18 mouse cellular contexts compared by ENCODE assay signal in genomic region chr8:66392900-66393299, GRCm38 (mm10).
DNase-seq lines count a peak whose midpoint lies in the region; ATAC-seq lines count a peak whose summit lies in the region.
"Had no signal": no experiment of that assay in that cellular context is flagged by ENCODE, and none has a peak within 500 bp of the region (broad histone marks: within the 10 kb centered on the region; RNA-seq: fewer than 3 reads in every experiment).

No protein-coding gene starts in this region.

- no peaks in the 10 kb centered on the region for H3K9me3 ChIP-seq in midbrain, embryonic 13.5 days
- H3K9me3 ChIP-seq: embryonic facial prominence, embryonic 12.5 days; forebrain, embryonic 15.5 days; heart, embryonic 13.5 days; hindbrain, embryonic 13.5 days had no signal

- H3K27ac ChIP-seq in midbrain, embryonic 13.5 days = no peak overlapping the region
- H3K27ac ChIP-seq: embryonic facial prominence, embryonic 12.5 days; forebrain, embryonic 15.5 days; heart, embryonic 13.5 days; hindbrain, embryonic 13.5 days had no signal

- ATAC-seq in granulocyte monocyte progenitor cell, adult 5-6 weeks (replicated peaks; ENCODE audit: poor library complexity, severe bottlenecking) = peak; percentile 61
- peak; percentile 66 for ATAC-seq in megakaryocyte progenitor cell, adult 5-6 weeks (replicated peaks; ENCODE audit: poor library complexity)
- ATAC-seq in midbrain, embryonic 13.5 days = no peak
- ATAC-seq: forebrain, embryonic 15.5 days had no signal

- H3K4me3 ChIP-seq in midbrain, embryonic 13.5 days (replicated peaks) = no peak overlapping the region
- H3K4me3 ChIP-seq: embryonic facial prominence, embryonic 12.5 days; forebrain, embryonic 15.5 days; heart, embryonic 13.5 days; hindbrain, embryonic 13.5 days had no signal

- H3K4me1 ChIP-seq in midbrain, embryonic 13.5 days (replicated peaks) = no peaks in the 10 kb centered on the region
- H3K4me1 ChIP-seq: embryonic facial prominence, embryonic 12.5 days; forebrain, embryonic 15.5 days; heart, embryonic 13.5 days; hindbrain, embryonic 13.5 days had no signal

- no peaks in the 10 kb centered on the region for H3K36me3 ChIP-seq in midbrain, embryonic 13.5 days
- H3K36me3 ChIP-seq: embryonic facial prominence, embryonic 12.5 days; forebrain, embryonic 15.5 days; heart, embryonic 13.5 days; hindbrain, embryonic 13.5 days had no signal

- H3K27me3 ChIP-seq in midbrain, embryonic 13.5 days = no peaks in the 10 kb centered on the region
- H3K27me3 ChIP-seq: embryonic facial prominence, embryonic 12.5 days; forebrain, embryonic 15.5 days; heart, embryonic 13.5 days; hindbrain, embryonic 13.5 days had no signal

- no peak overlapping the region for H3K4me2 ChIP-seq in midbrain, embryonic 13.5 days (replicated peaks)
- H3K4me2 ChIP-seq: embryonic facial prominence, embryonic 12.5 days; forebrain, embryonic 15.5 days; heart, embryonic 13.5 days; hindbrain, embryonic 13.5 days had no signal

- intact Hi-C loops in heart, postnatal 14 days (cut with DNase I) = no loop called here

- DNase-seq in heart, adult 11 months = peak; percentile 88
- DNase-seq in heart, postnatal 14 days = no peak
- peak; percentile 23 for DNase-seq in lung, postnatal 25 days (ENCODE audit: low spot score)
- no peak for DNase-seq in lung, adult 18-20 months
- no peak for DNase-seq in urinary bladder, postnatal 4 days (ENCODE audit: low spot score in 2 of 2)
- DNase-seq: adrenal gland, postnatal 10 days; cerebellum, adult 11 months; cerebellum, adult 8-10 months; cerebellum, postnatal 14 days; gastrocnemius, postnatal 36 days; heart, postnatal 4 days had no signal

- H3K9ac ChIP-seq in midbrain, embryonic 13.5 days (replicated peaks) = no peak overlapping the region
- H3K9ac ChIP-seq: embryonic facial prominence, embryonic 12.5 days; forebrain, embryonic 15.5 days; heart, embryonic 13.5 days; hindbrain, embryonic 13.5 days had no signal

Comparison
In these comparisons a context has a peak if more than half of its experiments do, and no peak if none do; other contexts are left out.
1. DNase-seq: peak in heart, adult 11 months (single experiment) and lung, postnatal 25 days (single experiment); none in heart, postnatal 14 days (0 of 2), lung, adult 18-20 months (0 of 2) and urinary bladder, postnatal 4 days (0 of 2).